Mouse (Mus musculus): ENCODE measurements around the gene Abcb6. TPM values are rescaled to one million over a fixed set of nuclear protein-coding genes. Genes with fewer than 3 reads are reported as not detected.

The Abcb6 gene
- total RNA-seq, 2 experiments from 2014 or later, result 24.9 to 33.9 TPM

GRCm38 (mm10) chr1:75147411-75148135 is 32.6 kb downstream of the Abcb6 start:
- no peak for DNase-seq

GRCm38 (mm10) chr1:75145589-75145988 is 34.6 kb downstream of the Abcb6 start:
- DNase-seq, result no peak

- DNase-seq, result peak; percentile 97 to 98
Observed at GRCm38 (mm10) chr1:75142301-75143261, 37.6 kb downstream of the Abcb6 start, which contains the start of the genes Cnppd1 and Retreg2. TSS of gene Cnppd1 (minus strand) at chr1:75142711. TSS of gene Retreg2 (plus strand) at chr1:75142778.

GRCm38 (mm10) chr1:75141486-75142190 is 38.6 kb downstream of the Abcb6 start:
- DNase-seq, result peak; percentile 78 to 83

- peak in 1 of 2 experiments; percentile 10 for DNase-seq
Observed at GRCm38 (mm10) chr1:75140601-75141190, 39.5 kb downstream of the Abcb6 start.

- no peak for DNase-seq
Observed at GRCm38 (mm10) chr1:75138448-75138847, 41.7 kb downstream of the Abcb6 start.

GRCm38 (mm10) chr1:75136730-75137129 is 43.5 kb downstream of the Abcb6 start:
- DNase-seq, result no peak

- DNase-seq, result no peak
Observed at GRCm38 (mm10) chr1:75136293-75136692, 43.9 kb downstream of the Abcb6 start.

GRCm38 (mm10) chr1:75133421-75134207 is 46.6 kb downstream of the Abcb6 start, which contains the start of gene Slc23a3:
TSS of gene Slc23a3 (minus strand) at chr1:75133890.
- no peak for DNase-seq

GRCm38 (mm10) chr1:75128641-75129040 is 51.6 kb downstream of the Abcb6 start:
- DNase-seq, result no peak

GRCm38 (mm10) chr1:75125418-75125817 is 54.8 kb downstream of the Abcb6 start:
- DNase-seq, result no peak

- DNase-seq, result peak; percentile 92 to 96
Observed at GRCm38 (mm10) chr1:75124346-75125321, 55.6 kb downstream of the Abcb6 start, which contains the start of gene Nhej1. TSS of gene Nhej1 (minus strand) at chr1:75125200.

- DNase-seq, result no peak
Observed at GRCm38 (mm10) chr1:75122211-75122610, 58.0 kb downstream of the Abcb6 start.

Small RNA genes within 50 kb of the gene (microRNA-seq; reads per million reads assigned to microRNA genes)
- not detected for gene Gm27943

Other genes with a start within 250 kb of the Abcb6 start
- not detected for gene Cfap65, start 244.8 kb downstream of the Abcb6 start, total RNA-seq (2021)
- gene Ihh, start 228.7 kb downstream of the Abcb6 start, total RNA-seq (2021), result not detected
- gene Nhej1, start 55.2 kb downstream of the Abcb6 start, total RNA-seq (2021), result 1 to 10 TPM; 7.1 to 7.9 TPM
- under 1 TPM; 0.16 to 0.46 TPM for gene Slc23a3, start 46.5 kb downstream of the Abcb6 start, total RNA-seq (2021)
- gene Cnppd1, start 37.7 kb downstream of the Abcb6 start, total RNA-seq (2021), result 10 to 100 TPM; 38.0 TPM
- gene Retreg2, start 37.6 kb downstream of the Abcb6 start, total RNA-seq (2021), result 10 to 100 TPM; 81.4 to 95.7 TPM
- gene Zfand2b, start 11.7 kb downstream of the Abcb6 start, total RNA-seq (2021), result 10 to 100 TPM; 30.2 to 35.1 TPM
- gene Ankzf1, start 11.8 kb upstream of the Abcb6 start, total RNA-seq (2021), result 10 to 100 TPM; 13.7 to 16.8 TPM
- gene Atg9a, start 11.8 kb upstream of the Abcb6 start, total RNA-seq (2021), result 10 to 100 TPM; 38.0 to 43.7 TPM
- gene Glb1l, start 30.4 kb upstream of the Abcb6 start, total RNA-seq (2021), result 10 to 100 TPM; 20.2 to 22.2 TPM
- 100 to 1,000 TPM in 1 of 2 experiments, 10 to 100 TPM in 1; 94.9 to 125 TPM for gene Stk16, start 30.4 kb upstream of the Abcb6 start, total RNA-seq (2021)
- gene Tuba4a, start 39.5 kb upstream of the Abcb6 start, total RNA-seq (2021), result 10 to 100 TPM; 26.0 to 70.0 TPM
- not detected for gene A630095N17Rik, start 51.7 kb upstream of the Abcb6 start, total RNA-seq (2021)
- gene Dnajb2, start 56.0 kb upstream of the Abcb6 start, total RNA-seq (2021), result 100 to 1,000 TPM in 1 of 2 experiments, 10 to 100 TPM in 1; 67.9 to 138 TPM
- gene Ptprn, start 84.1 kb upstream of the Abcb6 start, total RNA-seq (2021), result 10 to 100 TPM; 38.2 to 54.2 TPM
- gene Resp18, start 98.0 kb upstream of the Abcb6 start, total RNA-seq (2021), result 100 to 1,000 TPM in 1 of 2 experiments, 10 to 100 TPM in 1; 90.7 to 118 TPM
- gene Dnpep, start 137.6 kb upstream of the Abcb6 start, total RNA-seq (2021), result 100 to 1,000 TPM in 1 of 2 experiments, 10 to 100 TPM in 1; 88.1 to 112 TPM
- gene Des, start 179.9 kb upstream of the Abcb6 start, total RNA-seq (2021), result 10 to 100 TPM; 18.6 to 19.5 TPM
- gene Speg, start 194.9 kb upstream of the Abcb6 start, total RNA-seq (2021), result 10 to 100 TPM in 1 of 2 experiments, 1 to 10 TPM in 1; 9.8 to 10.8 TPM

Data from adrenal gland, postnatal 36 days (tissue).